Mouse (Mus musculus): Measurements from ENCODE around the gene Ebf1.

- no peak for TF ChIP-seq CTCF (IDR thresholded peaks at IDR 0.05; ENCODE audit: insufficient read depth, low read depth, low read length)
- TF ChIP-seq POLR2A (IDR thresholded peaks at IDR 0.05; ENCODE audit: insufficient read depth, low read depth, low read length), result no peak
Observed at GRCm38 (mm10) chr11:44665156-44665682, 48.1 kb downstream of the Ebf1 start.

Data from olfactory bulb, adult 2 months (tissue).